Mouse (Mus musculus) thymus, postnatal 0 days (tissue): Measurements from ENCODE around the gene Slc5a5. TPM values are rescaled to one million over a fixed set of nuclear protein-coding genes. Genes with fewer than 3 reads are reported as not detected.
A peak's percentile ranks its signal among the peaks of the same experiment; 100 is the strongest.

ENCODE experiments used
- DNase-seq: peaks from one replicate; pipeline ENCODE4 v3.0.0-alpha.2; 2015; ENCODE audit warnings: low spot score
- microRNA counts: library from miRNA; unstranded; fragments of <30 nt; microRNA quantifications from one replicate; lab custom pipeline; 2015
- microRNA-seq: library from miRNA; unstranded; fragments of <30 nt; microRNA quantifications from one replicate; pipeline ENCODE4, GENCODE M21; 2016; ENCODE audit warnings: borderline number of aligned reads
- polyA plus RNA-seq: library from polyadenylated mRNA; unstranded; fragments of >200 nt; fragmentation: Nextera tagmentation; extraction: Ambion mirVana; gene quantifications from 2 replicates; pipeline ENCODE4 v1.2.1, GENCODE M21; 2015

Slc5a5 gene
- polyA plus RNA-seq, 1 experiment from 2014 or later = 0.49 TPM

DNA sequence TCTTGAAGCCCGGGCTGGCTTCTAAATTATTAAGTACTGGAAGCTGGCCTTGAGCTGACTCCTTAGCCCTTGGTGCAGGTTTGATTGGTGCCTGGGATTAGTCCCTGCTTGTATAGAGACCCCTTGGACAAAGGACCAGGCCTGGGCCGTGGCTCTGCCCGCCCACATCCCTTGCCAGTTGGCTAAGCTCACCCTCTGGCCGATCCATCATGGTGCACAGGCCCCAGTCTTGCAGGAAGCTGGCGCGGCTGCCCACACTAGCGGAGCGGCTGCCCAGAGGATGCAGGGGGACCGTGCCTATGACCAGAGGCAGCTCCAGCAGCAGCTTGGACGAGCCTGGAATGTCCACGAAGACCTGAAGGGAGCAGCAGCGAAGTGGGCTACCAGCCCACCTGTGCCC, 55.9 kb downstream of the Slc5a5 start:
- no peak for DNase-seq

DNA sequence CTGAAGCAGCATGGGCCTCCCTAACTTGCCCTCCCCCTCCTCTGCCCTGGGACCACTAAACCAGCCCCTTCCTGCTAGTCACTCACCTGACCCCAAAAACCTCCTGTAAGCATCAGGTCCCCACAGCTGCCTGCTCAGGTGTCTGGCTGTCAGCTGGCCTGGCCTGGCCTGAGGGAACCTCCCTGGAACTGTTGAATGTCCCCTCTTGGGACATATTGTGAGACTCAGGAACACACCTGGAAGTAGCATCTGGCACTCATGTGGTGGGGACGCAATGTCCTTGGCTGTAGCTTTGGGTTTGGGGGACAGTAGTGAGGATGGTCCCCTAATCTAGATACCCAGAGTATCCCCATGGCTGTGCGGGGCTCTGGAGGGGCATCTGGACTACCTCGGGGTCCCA, 58.5 kb downstream of the Slc5a5 start:
- no peak for DNase-seq

DNA sequence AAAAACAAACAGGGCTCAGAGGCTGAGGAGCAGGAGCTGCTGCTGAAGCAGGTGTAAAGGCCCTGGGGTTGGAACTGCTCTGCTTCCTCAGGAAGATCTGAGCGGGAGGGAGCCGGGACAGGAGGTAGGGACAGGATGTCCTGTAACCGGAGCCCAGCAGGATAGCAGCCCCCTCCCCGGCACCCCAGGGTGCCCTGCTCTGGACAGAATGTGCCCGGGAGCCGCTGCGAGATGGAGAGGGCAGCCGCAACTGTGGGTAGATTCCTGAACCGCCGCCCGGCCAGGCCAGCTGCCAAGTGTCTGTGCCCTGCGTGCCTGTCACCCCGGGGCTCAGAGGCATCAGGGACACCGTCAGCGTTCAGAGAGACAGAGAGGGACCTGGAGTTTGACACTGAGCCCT, 59.0 kb downstream of the Slc5a5 start:
- DNase-seq = no peak

DNA sequence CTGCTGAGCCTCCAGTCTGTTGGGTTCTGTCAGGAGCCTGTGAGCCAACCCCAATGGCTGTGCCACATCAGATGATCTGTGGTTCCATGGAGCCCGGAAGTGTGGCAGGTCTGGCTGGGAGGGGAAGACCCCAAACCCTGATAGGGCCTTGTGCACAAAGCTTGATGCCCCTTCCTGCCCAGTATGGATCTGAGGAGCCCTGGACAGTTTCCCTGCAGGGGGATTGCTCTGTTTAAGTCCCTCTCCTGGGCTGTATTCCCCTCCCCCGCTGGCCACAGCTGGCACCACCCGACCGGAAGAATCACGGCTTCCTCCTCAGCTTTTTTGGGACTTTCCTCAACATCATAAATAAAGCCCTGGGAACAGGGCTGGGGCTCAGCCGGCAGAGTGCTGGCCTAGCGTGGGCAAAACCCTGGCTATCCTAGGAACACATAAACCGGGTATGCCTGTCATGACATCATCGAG, 59.5 kb downstream of the Slc5a5 start:
- peak; percentile 72 for DNase-seq

MicroRNAs encoded within 50 kb of the gene (microRNA counts, 519-probe panel; counts per million panel counts)
- 473 counts per million, percentile 71 among the panel's probes with 10 or more counts for microRNA mmu-miR-1969 (lab: Ali Mortazavi, UCI)

Small RNAs within 50 kb of the gene (microRNA-seq; reads per million reads assigned to microRNA genes)
- not detected for gene Mir1969
- 1.2 reads per million for gene Mir7067

Other genes starting within 250 kb of the Slc5a5 start
- 33.2 and 43.0 TPM in 2 replicates for gene Pgpep1, start 232.4 kb downstream of the Slc5a5 start, polyA plus RNA-seq
- 333 and 377 TPM in 2 replicates for gene Lsm4, start 219.5 kb downstream of the Slc5a5 start, polyA plus RNA-seq
- 85.7 and 111 TPM in 2 replicates for gene Jund, start 193.8 kb downstream of the Slc5a5 start, polyA plus RNA-seq
- gene Iqcn, start 189.3 kb downstream of the Slc5a5 start, polyA plus RNA-seq = 0.04 and 0.06 TPM in 2 replicates
- gene Gm3336, start 174.2 kb downstream of the Slc5a5 start, polyA plus RNA-seq = 0.29 and 0.32 TPM in 2 replicates
- gene Pde4c, start 169.0 kb downstream of the Slc5a5 start, polyA plus RNA-seq = 0.28 and 0.35 TPM in 2 replicates
- 7.0 and 8.0 TPM in 2 replicates for gene Rab3a, start 138.1 kb downstream of the Slc5a5 start, polyA plus RNA-seq
- 54.3 and 54.4 TPM in 2 replicates for gene Mpv17l2, start 131.8 kb downstream of the Slc5a5 start, polyA plus RNA-seq
- gene Pik3r2, start 116.0 kb downstream of the Slc5a5 start, polyA plus RNA-seq = 35.1 and 38.6 TPM in 2 replicates
- 37.2 and 37.3 TPM in 2 replicates for gene Mast3, start 87.7 kb downstream of the Slc5a5 start, polyA plus RNA-seq
- gene Il12rb1, start 84.3 kb downstream of the Slc5a5 start, polyA plus RNA-seq = 16.2 TPM in 2 replicates
- 11.0 and 11.4 TPM in 2 replicates for gene Arrdc2, start 53.0 kb downstream of the Slc5a5 start, polyA plus RNA-seq
- 0.36 and 0.85 TPM in 2 replicates for gene Kcnn1, start 29.5 kb downstream of the Slc5a5 start, polyA plus RNA-seq
- 93.8 and 98.6 TPM in 2 replicates for gene Ccdc124, start 18.8 kb downstream of the Slc5a5 start, polyA plus RNA-seq
- gene Rpl18a, start 4.7 kb upstream of the Slc5a5 start, polyA plus RNA-seq = 6,882 and 7,160 TPM in 2 replicates
- gene Map1s, start 13.2 kb upstream of the Slc5a5 start, polyA plus RNA-seq = 45.0 and 45.3 TPM in 2 replicates